Mouse (Mus musculus) activated CD4-positive, CD25-positive, alpha-beta regulatory T cell, adult 9 weeks (primary cell): ENCODE measurements around the gene Dennd1b. TPM values are rescaled to one million over a fixed set of nuclear protein-coding genes. Genes with fewer than 3 reads are reported as not detected.

Experiments
- polyA plus RNA-seq: library from polyadenylated mRNA; unstranded; fragments of 100-300 nt; shearing (Covaris generic); gene quantifications from one replicate; pipeline ENCODE4 v1.2.1, GENCODE M21; 2017

Gene Dennd1b
- 12.1 TPM for polyA plus RNA-seq

DNA sequence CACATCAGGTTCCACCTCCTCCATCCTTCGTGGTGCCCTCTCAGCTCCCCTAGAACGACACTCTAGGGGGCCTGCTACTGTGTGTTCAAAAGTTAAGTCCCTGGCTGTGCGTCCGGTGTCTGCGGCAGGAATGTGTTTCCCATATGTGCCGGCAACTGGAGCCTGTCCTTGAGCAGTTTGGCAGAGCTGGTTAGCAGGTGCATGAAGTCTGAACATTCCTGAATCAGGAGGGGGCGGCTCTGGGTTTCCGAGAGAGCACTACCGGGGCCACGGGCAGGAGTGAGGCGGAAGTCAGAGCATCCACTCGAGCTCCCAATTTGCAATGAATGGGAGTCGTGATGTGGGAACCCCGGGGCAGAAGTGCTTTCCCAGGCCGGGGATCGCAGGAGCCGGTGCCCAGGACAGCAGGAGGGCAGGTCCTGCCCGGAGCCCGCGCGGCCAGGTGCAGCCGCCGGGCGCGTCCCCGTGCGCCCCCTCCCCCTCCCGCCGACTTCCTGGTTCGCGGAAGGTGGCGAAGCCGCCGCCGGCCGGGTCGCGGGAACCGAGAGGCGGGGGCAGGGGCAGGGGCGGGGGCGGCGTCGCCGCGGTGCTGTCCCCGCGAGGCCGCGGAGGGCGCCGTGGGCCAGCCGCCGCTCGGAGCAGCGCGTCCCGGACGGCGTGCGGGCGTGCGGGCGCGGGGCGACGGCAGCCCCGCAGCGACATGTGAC lies at the start of gene Dennd1b:
TSS of gene Dennd1b (plus strand) at position 275 of the 707 bp plus-strand sequence.

Other genes with a start within 250 kb of the Dennd1b start
- gene Lhx9, start 114.9 kb upstream of the Dennd1b start, polyA plus RNA-seq, result not detected
- gene 2310009B15Rik, start 106.6 kb upstream of the Dennd1b start, polyA plus RNA-seq, result 13.1 TPM